Mouse (Mus musculus) brain, embryonic 18.5 days (tissue): ENCODE measurements around the gene Asf1b.
"Not testable (repeated sequence)": the region's sequence is repeated elsewhere in the genome, so short reads cannot be mapped to it uniquely, and the experiment has no call there.

ENCODE experiments used
- DNase-seq: peaks from one replicate; pipeline ENCODE4 v3.0.0-alpha.2; 2012; ENCODE audit warnings: low read depth, low spot score

Asf1b gene

GRCm38 (mm10) chr8:83956789-83957188 lies 1.5 kb downstream of the Asf1b start:
- no peak for DNase-seq

GRCm38 (mm10) chr8:83964015-83964765 lies 8.9 kb downstream of the Asf1b start:
- no peak for DNase-seq

GRCm38 (mm10) chr8:83967701-83968100 lies 12.4 kb downstream of the Asf1b start:
- no peak for DNase-seq

- DNase-seq: no peak
Observed at GRCm38 (mm10) chr8:83971121-83971520, 15.8 kb downstream of the Asf1b start.

- no peak for DNase-seq
Observed at GRCm38 (mm10) chr8:83971661-83972060, 16.4 kb downstream of the Asf1b start.

GRCm38 (mm10) chr8:83972150-83973120 lies 17.1 kb downstream of the Asf1b start, which contains the start of gene Prkaca:
Gene Prkaca (plus strand): TSS chr8:83972993.
- DNase-seq: peak; percentile 99

- DNase-seq: no peak
Observed at GRCm38 (mm10) chr8:83973161-83974031, 18.1 kb downstream of the Asf1b start.

GRCm38 (mm10) chr8:83974521-83974920 lies 19.2 kb downstream of the Asf1b start:
- DNase-seq: no peak

- no peak for DNase-seq
Observed at GRCm38 (mm10) chr8:83976101-83976630, 20.9 kb downstream of the Asf1b start.

- DNase-seq: no peak
Observed at GRCm38 (mm10) chr8:83976779-83977350, 21.6 kb downstream of the Asf1b start.

- DNase-seq: no peak
Observed at GRCm38 (mm10) chr8:83977646-83978045, 22.3 kb downstream of the Asf1b start.

- no peak for DNase-seq
Observed at GRCm38 (mm10) chr8:83978200-83978599, 22.9 kb downstream of the Asf1b start.

- DNase-seq: no peak
Observed at GRCm38 (mm10) chr8:83980250-83980649, 24.9 kb downstream of the Asf1b start.

- no peak for DNase-seq
Observed at GRCm38 (mm10) chr8:83980845-83981244, 25.5 kb downstream of the Asf1b start.

GRCm38 (mm10) chr8:83981533-83981932 lies 26.2 kb downstream of the Asf1b start:
- no peak for DNase-seq

GRCm38 (mm10) chr8:83982449-83982848 lies 27.1 kb downstream of the Asf1b start:
- no peak for DNase-seq

GRCm38 (mm10) chr8:83983222-83983621 lies 27.9 kb downstream of the Asf1b start:
- not testable (repeated sequence) for DNase-seq

GRCm38 (mm10) chr8:83989243-83989642 lies 33.9 kb downstream of the Asf1b start:
- DNase-seq: no peak

GRCm38 (mm10) chr8:83990170-83990569 lies 34.9 kb downstream of the Asf1b start:
- DNase-seq: no peak

GRCm38 (mm10) chr8:83992488-83992887 lies 37.2 kb downstream of the Asf1b start:
- no peak for DNase-seq

GRCm38 (mm10) chr8:83994030-83994429 lies 38.7 kb downstream of the Asf1b start:
- DNase-seq: no peak
